Mouse (Mus musculus) T-helper 2 cell (primary cell): Measurements from ENCODE around the gene Krt16.
"Not testable (repeated sequence)": the region's sequence is repeated elsewhere in the genome, so short reads cannot be mapped to it uniquely, and the experiment has no call there.

Source experiments
- in situ Hi-C: fragments of 300-600 bp; cut with MboI, MseI; formaldehyde crosslinking; loops from one replicate; pipeline ENCODE4 v1.15.1; 2025; ENCODE audit warnings: high pct_unique_total_duplicates

Gene Krt16

GRCm38 (mm10) chr11:100259079-100259478, 10.4 kb upstream of the Krt16 start:
- in situ Hi-C loops: no loop called here

- in situ Hi-C loops: no loop called here
Observed at GRCm38 (mm10) chr11:100257967-100258366, 9.3 kb upstream of the Krt16 start.

- in situ Hi-C loops: no loop called here
Observed at GRCm38 (mm10) chr11:100255514-100255913, 6.8 kb upstream of the Krt16 start.

- in situ Hi-C loops: no loop called here
Observed at GRCm38 (mm10) chr11:100254360-100255090, 5.8 kb upstream of the Krt16 start.

- in situ Hi-C loops: not testable (repeated sequence)
Observed at GRCm38 (mm10) chr11:100246471-100246870, 2.2 kb downstream of the Krt16 start.

- in situ Hi-C loops: not testable (repeated sequence)
Observed at GRCm38 (mm10) chr11:100240272-100240671, 8.4 kb downstream of the Krt16 start.

- in situ Hi-C loops: no loop called here
Observed at GRCm38 (mm10) chr11:100221741-100222140, 27.0 kb downstream of the Krt16 start.

- in situ Hi-C loops: no loop called here
Observed at GRCm38 (mm10) chr11:100219304-100219703, 29.4 kb downstream of the Krt16 start.

- in situ Hi-C loops: no loop called here
Observed at GRCm38 (mm10) chr11:100208542-100208941, 40.2 kb downstream of the Krt16 start.

GRCm38 (mm10) chr11:100207498-100207897, 41.2 kb downstream of the Krt16 start, which contains the start of gene Krt14:
Gene Krt14 (minus strand): TSS chr11:100207548.
- in situ Hi-C loops: no loop called here

- in situ Hi-C loops: no loop called here
Observed at GRCm38 (mm10) chr11:100203448-100203847, 45.3 kb downstream of the Krt16 start.

- in situ Hi-C loops: no loop called here
Observed at GRCm38 (mm10) chr11:100202906-100203305, 45.8 kb downstream of the Krt16 start.

GRCm38 (mm10) chr11:100200104-100200820, 48.4 kb downstream of the Krt16 start:
- in situ Hi-C loops: no loop called here

GRCm38 (mm10) chr11:100198666-100199065, 50.0 kb downstream of the Krt16 start:
- in situ Hi-C loops: no loop called here
